Mouse (Mus musculus) gastrocnemius, postnatal 25 days (tissue): Measurements from ENCODE around the gene Wdr73. TPM values are rescaled to one million over a fixed set of nuclear protein-coding genes. Genes with fewer than 3 reads are reported as not detected.

Experiments
- DNase-seq: peaks from one replicate; pipeline ENCODE4 v3.0.0; 2022
- total RNA-seq, 2 experiments: library from RNA; stranded (reverse); gene quantifications; 1 replicate in 1 of 2; 2 replicates in 1 of 2; pipeline ENCODE4 v1.2.3; 2021

Wdr73 gene
- total RNA-seq, 2 experiments from 2014 or later = 3.1 to 4.2 TPM

GRCm38 (mm10) chr7:80853218-80853617 lies 47.9 kb downstream of the Wdr73 start:
- DNase-seq = no peak

- no peak for DNase-seq
Measured at GRCm38 (mm10) chr7:80850520-80850919, 50.5 kb downstream of the Wdr73 start.

GRCm38 (mm10) chr7:80849710-80850109 lies 51.4 kb downstream of the Wdr73 start:
- no peak for DNase-seq

GRCm38 (mm10) chr7:80849267-80849666 lies 51.8 kb downstream of the Wdr73 start:
- DNase-seq = no peak

- no peak for DNase-seq
Measured at GRCm38 (mm10) chr7:80846709-80847108, 54.4 kb downstream of the Wdr73 start.

GRCm38 (mm10) chr7:80846280-80846678 lies 54.8 kb downstream of the Wdr73 start:
- no peak for DNase-seq

GRCm38 (mm10) chr7:80845621-80846279 lies 55.3 kb downstream of the Wdr73 start:
- DNase-seq = peak; percentile 34

- no peak for DNase-seq
Measured at GRCm38 (mm10) chr7:80844691-80845090, 56.4 kb downstream of the Wdr73 start.

GRCm38 (mm10) chr7:80843910-80844640 lies 57.0 kb downstream of the Wdr73 start:
- DNase-seq = no peak

- DNase-seq = no peak
Measured at GRCm38 (mm10) chr7:80843176-80843575, 57.9 kb downstream of the Wdr73 start.

- no peak for DNase-seq
Measured at GRCm38 (mm10) chr7:80842132-80842531, 58.9 kb downstream of the Wdr73 start.

- no peak for DNase-seq
Measured at GRCm38 (mm10) chr7:80840937-80841336, 60.1 kb downstream of the Wdr73 start.

Other genes starting within 250 kb of the Wdr73 start
- gene Crtc3, start 212.4 kb downstream of the Wdr73 start, total RNA-seq = 10 to 100 TPM; 10.4 to 10.5 TPM
- 10 to 100 TPM; 16.8 to 18.8 TPM for gene Iqgap1, start 75.3 kb downstream of the Wdr73 start, total RNA-seq
- gene Zscan2, start 40.3 kb downstream of the Wdr73 start, total RNA-seq = 1 to 10 TPM; 1.5 to 1.6 TPM
- gene Nmb, start 3.8 kb upstream of the Wdr73 start, total RNA-seq = 1 to 10 TPM; 2.2 to 2.7 TPM
- 10 to 100 TPM; 25.4 to 29.9 TPM for gene Sec11a, start 46.5 kb upstream of the Wdr73 start, total RNA-seq
- gene Zfp592, start 92.4 kb upstream of the Wdr73 start, total RNA-seq = 10 to 100 TPM; 10.2 to 10.6 TPM
- gene Alpk3, start 156.3 kb upstream of the Wdr73 start, total RNA-seq = 100 to 1,000 TPM; 213 to 256 TPM
- gene Slc28a1, start 213.5 kb upstream of the Wdr73 start, total RNA-seq = under 1 TPM; 0.19 to 0.20 TPM